ENCODE assay signal across 21 mouse cellular contexts in genomic region chr6:32983876-32984275, GRCm38 (mm10).
DNase-seq lines count a peak whose midpoint lies in the region; ATAC-seq and TF ChIP-seq lines count a peak whose summit lies in the region.
"Had no signal": no experiment of that assay in that cellular context is flagged by ENCODE, and none has a peak within 500 bp of the region (broad histone marks: within the 10 kb centered on the region; RNA-seq: fewer than 3 reads in every experiment).

No protein-coding gene starts in this region.

- DNase-seq in heart, adult 2 months: no peak
- no peak for DNase-seq in heart, adult 11 months
- no peak for DNase-seq in neural tube, embryonic 10.5 days (ENCODE audit: extremely low spot score, low spot score)
- peak; percentile 26 for DNase-seq in NIH3T3 (ENCODE audit: low read depth)
- DNase-seq in testis, postnatal 14 days (ENCODE audit: low spot score): no peak
- no peak for DNase-seq in thymus, postnatal 0 days (ENCODE audit: low spot score)
- DNase-seq: adrenal gland, adult 8-10 months; adrenal gland, postnatal 36 days; cerebellum, adult 18-20 months; cerebellum, adult 9-11 months; cerebellum, postnatal 36 days; forebrain, postnatal 0 days; gastrocnemius, postnatal 14 days; heart, postnatal 10 days; heart, postnatal 4 days had no signal

- no peaks in the 10 kb centered on the region for H3K27me3 ChIP-seq in heart, adult 2 months (ENCODE audit: control insufficient read depth, insufficient read depth, low read length)
- no peaks in the 10 kb centered on the region for H3K27me3 ChIP-seq in neural tube, embryonic 13.5 days
- H3K27me3 ChIP-seq: embryonic facial prominence, embryonic 13.5 days; forebrain, embryonic 13.5 days; hindbrain, embryonic 12.5 days had no signal

- intact Hi-C loops in heart, adult 2 months (cut with DNase I): no loop called here

- no peak for TF ChIP-seq POLR2A in heart, adult 2 months (IDR thresholded peaks at IDR 0.05; ENCODE audit: insufficient read depth, low read depth, low read length)
- no peak for TF ChIP-seq POLR2A in embryonic fibroblast, embryonic 13.5 days (IDR thresholded peaks at IDR 0.05; ENCODE audit: low read depth, low read length)

- no peak for ATAC-seq in neural tube, embryonic 13.5 days (ENCODE audit: low read depth)
- ATAC-seq: forebrain, embryonic 13.5 days; forebrain, postnatal 0 days had no signal

- no peak overlapping the region for H3K9ac ChIP-seq in heart, adult 2 months (ENCODE audit: low read depth, low read length)
- H3K9ac ChIP-seq in neural tube, embryonic 13.5 days: no peak overlapping the region
- H3K9ac ChIP-seq: embryonic facial prominence, embryonic 13.5 days; forebrain, embryonic 13.5 days; forebrain, postnatal 0 days; hindbrain, embryonic 12.5 days had no signal

- no peaks in the 10 kb centered on the region for H3K9me3 ChIP-seq in neural tube, embryonic 13.5 days
- H3K9me3 ChIP-seq: embryonic facial prominence, embryonic 13.5 days; forebrain, embryonic 13.5 days; heart, embryonic 10.5 days; hindbrain, embryonic 12.5 days had no signal

- peaks cover 6% of the 10 kb centered on the region for H3K79me2 ChIP-seq in heart, adult 2 months (replicated peaks; ENCODE audit: control insufficient read depth, insufficient read depth, low read length)

- H3K27ac ChIP-seq in heart, adult 2 months: peak overlapping the region; percentile 57
- H3K27ac ChIP-seq in neural tube, embryonic 13.5 days (replicated peaks): peak overlapping the region; percentile 68
- peak overlapping the region; percentile 22 for H3K27ac ChIP-seq in embryonic fibroblast, embryonic 13.5 days (ENCODE audit: insufficient read depth, low read length)
- H3K27ac ChIP-seq: embryonic facial prominence, embryonic 13.5 days; forebrain, embryonic 13.5 days; heart, embryonic 10.5 days; hindbrain, embryonic 12.5 days had no signal

- H3K4me3 ChIP-seq in heart, adult 2 months: no peak overlapping the region
- H3K4me3 ChIP-seq in neural tube, embryonic 13.5 days: no peak overlapping the region
- no peak overlapping the region for H3K4me3 ChIP-seq in embryonic fibroblast, embryonic 13.5 days (ENCODE audit: insufficient read depth, low read length)
- H3K4me3 ChIP-seq: embryonic facial prominence, embryonic 13.5 days; forebrain, embryonic 13.5 days; heart, embryonic 10.5 days; hindbrain, embryonic 12.5 days had no signal

- no peak overlapping the region for H3K4me2 ChIP-seq in neural tube, embryonic 13.5 days
- H3K4me2 ChIP-seq: embryonic facial prominence, embryonic 13.5 days; forebrain, embryonic 13.5 days; hindbrain, embryonic 12.5 days had no signal

- peaks cover 9% of the 10 kb centered on the region for H3K4me1 ChIP-seq in heart, adult 2 months (ENCODE audit: control insufficient read depth, insufficient read depth, low read length)
- H3K4me1 ChIP-seq in neural tube, embryonic 13.5 days (replicated peaks): peaks cover 28% of the 10 kb centered on the region
- peaks cover 4% of the 10 kb centered on the region for H3K4me1 ChIP-seq in embryonic fibroblast, embryonic 13.5 days (ENCODE audit: control insufficient read depth, insufficient read depth, low read length)
- H3K4me1 ChIP-seq: embryonic facial prominence, embryonic 13.5 days; hindbrain, embryonic 12.5 days had no signal

- WGBS in heart, adult 2 months: 51% methylated on average over 5 of the region's 5 CpGs
- 53% methylated on average over 5 of the region's 5 CpGs for WGBS in neural tube, embryonic 13.5 days

- TF ChIP-seq EP300 in heart, adult 2 months (IDR thresholded peaks at IDR 0.05; ENCODE audit: insufficient read depth, low read depth, low read length): no peak

- H3K36me3 ChIP-seq in heart, adult 2 months (ENCODE audit: control insufficient read depth, insufficient read depth, low read length): peaks cover 11% of the 10 kb centered on the region
- no peaks in the 10 kb centered on the region for H3K36me3 ChIP-seq in neural tube, embryonic 13.5 days
- H3K36me3 ChIP-seq: embryonic facial prominence, embryonic 13.5 days; heart, embryonic 10.5 days; hindbrain, embryonic 12.5 days had no signal

- no peak for TF ChIP-seq CTCF in heart, adult 2 months (IDR thresholded peaks at IDR 0.05)
- TF ChIP-seq CTCF in embryonic fibroblast, embryonic 13.5 days (IDR thresholded peaks at IDR 0.05; ENCODE audit: borderline replicate concordance, insufficient read depth, low read length): no peak
